Mouse (Mus musculus): ENCODE data around the gene Vps37b. TPM values are rescaled to one million over a fixed set of nuclear protein-coding genes. Genes with fewer than 3 reads are reported as not detected.

Gene Vps37b
- 10 to 100 TPM; 83.5 to 92.9 TPM for total RNA-seq (2023)

GRCm38 (mm10) chr5:124032001-124032508, at the start of gene Vps37b:
Gene Vps37b (minus strand): TSS chr5:124032270.

GRCm38 (mm10) chr5:123973299-123974178, 58.5 kb downstream of the Vps37b start, which contains the start of gene Hip1r:
Gene Hip1r (plus strand): TSS chr5:123973628.

Other genes with a start within 250 kb of the Vps37b start
- 10 to 100 TPM; 64.6 to 64.9 TPM for gene Hcar2, start 166.8 kb downstream of the Vps37b start, total RNA-seq (2023)
- gene Hcar1, start 152.2 kb downstream of the Vps37b start, total RNA-seq (2023) = not detected
- 10 to 100 TPM; 26.3 to 28.5 TPM for gene Denr, start 125.1 kb downstream of the Vps37b start, total RNA-seq (2023)
- gene Gm43518, start 104.9 kb downstream of the Vps37b start, total RNA-seq (2023) = 1 to 10 TPM in 1 of 2 experiments, not detected in 1; 1.1 TPM
- 1 to 10 TPM in 1 of 2 experiments, under 1 TPM in 1; 0.86 to 1.5 TPM for gene Ccdc62, start 101.6 kb downstream of the Vps37b start, total RNA-seq (2023)
- 10 to 100 TPM in 1 of 2 experiments, 1 to 10 TPM in 1; 8.0 to 11.8 TPM for gene Hip1r, start 58.6 kb downstream of the Vps37b start, total RNA-seq (2023)
- gene Abcb9, start 63.5 kb upstream of the Vps37b start, total RNA-seq (2023) = 1 to 10 TPM; 1.8 to 2.8 TPM
- 10 to 100 TPM; 14.3 to 16.3 TPM for gene Ogfod2, start 80.0 kb upstream of the Vps37b start, total RNA-seq (2023)
- 10 to 100 TPM; 28.9 to 35.9 TPM for gene Arl6ip4, start 83.8 kb upstream of the Vps37b start, total RNA-seq (2023)
- gene Pitpnm2, start 217.5 kb upstream of the Vps37b start, total RNA-seq (2023) = 1 to 10 TPM; 6.4 to 8.0 TPM